Mouse (Mus musculus) kidney, adult 11 months (tissue): ENCODE results near the gene Adamts4.
"Not testable (repeated sequence)": the region's sequence is repeated elsewhere in the genome, so short reads cannot be mapped to it uniquely, and the experiment has no call there.

ENCODE experiments used
- DNase-seq: peaks from one replicate; pipeline ENCODE4 v3.0.0; 2022

The Adamts4 gene

GRCm38 (mm10) chr1:171280250-171280915 lies 30.2 kb downstream of the Adamts4 start:
- DNase-seq = peak; percentile 68

GRCm38 (mm10) chr1:171280916-171281527 lies 30.8 kb downstream of the Adamts4 start, which contains the start of gene Ppox:
Ppox (minus strand) TSS chr1:171281186.
- DNase-seq = peak; percentile 96

- DNase-seq = peak; percentile 75
Measured at GRCm38 (mm10) chr1:171281528-171281923, 31.3 kb downstream of the Adamts4 start.

GRCm38 (mm10) chr1:171282086-171282805 lies 32.0 kb downstream of the Adamts4 start:
- peak; percentile 16 for DNase-seq

- DNase-seq = peak; percentile 4
Measured at GRCm38 (mm10) chr1:171283188-171284160, 33.3 kb downstream of the Adamts4 start.

GRCm38 (mm10) chr1:171284491-171284890 lies 34.3 kb downstream of the Adamts4 start:
- DNase-seq = peak; percentile 6

GRCm38 (mm10) chr1:171285096-171285892 lies 35.1 kb downstream of the Adamts4 start:
- DNase-seq = no peak

GRCm38 (mm10) chr1:171286517-171286916 lies 36.3 kb downstream of the Adamts4 start:
- no peak for DNase-seq

- peak; percentile 93 for DNase-seq
Measured at GRCm38 (mm10) chr1:171287136-171288081, 37.2 kb downstream of the Adamts4 start, which contains the start of gene Usp21. Usp21 (minus strand) TSS chr1:171287991.

GRCm38 (mm10) chr1:171288328-171288727 lies 38.1 kb downstream of the Adamts4 start:
- DNase-seq = no peak

GRCm38 (mm10) chr1:171293351-171293750 lies 43.1 kb downstream of the Adamts4 start:
- no peak for DNase-seq

- no peak for DNase-seq
Measured at GRCm38 (mm10) chr1:171293906-171294297, 43.7 kb downstream of the Adamts4 start.

GRCm38 (mm10) chr1:171294298-171295062 lies 44.3 kb downstream of the Adamts4 start, which contains the start of gene Ufc1:
Ufc1 (minus strand) TSS chr1:171295024.
- DNase-seq = peak; percentile 89

- DNase-seq = no peak
Measured at GRCm38 (mm10) chr1:171295063-171295402, 44.8 kb downstream of the Adamts4 start.

- no peak for DNase-seq
Measured at GRCm38 (mm10) chr1:171298226-171298625, 48.0 kb downstream of the Adamts4 start.

GRCm38 (mm10) chr1:171306157-171306556 lies 55.9 kb downstream of the Adamts4 start:
- not testable (repeated sequence) for DNase-seq

- DNase-seq = no peak
Measured at GRCm38 (mm10) chr1:171309321-171309720, 59.1 kb downstream of the Adamts4 start.
